Mouse (Mus musculus): ENCODE measurements around the gene Yaf2.

DNA sequence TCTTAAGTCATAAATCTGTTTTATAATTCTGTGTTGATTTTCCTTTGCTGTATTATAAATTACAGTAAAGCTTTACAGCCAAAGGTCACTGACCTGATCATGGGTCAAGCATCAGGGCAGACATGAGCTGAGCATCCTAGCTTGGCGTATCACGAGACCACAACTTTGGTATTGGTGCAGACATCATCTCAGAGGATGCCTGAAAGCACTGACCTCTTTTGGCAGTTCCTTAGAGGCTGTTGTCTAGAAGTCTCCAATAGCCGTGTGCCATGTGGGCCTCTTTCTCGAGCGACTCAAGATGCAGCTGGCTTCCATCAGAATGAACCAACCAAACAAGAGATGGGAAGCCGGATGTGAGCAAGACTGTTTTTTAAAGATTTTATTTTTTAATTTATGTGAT is 28.8 kb upstream of the Yaf2 start:
- TF ChIP-seq CTCF (IDR thresholded peaks at IDR 0.05; ENCODE audit: borderline replicate concordance, insufficient read depth, low read length) (no peak), POLR2A (IDR thresholded peaks at IDR 0.05; ENCODE audit: low read depth, low read length) (no peak)

Data from embryonic fibroblast, embryonic 13.5 days (primary cell).